Mouse (Mus musculus) intestine, embryonic 14.5 days (tissue): ENCODE measurements at regions not wholly inside any gene's neighbourhood (a gene's known extent, or its start where the extent isn't known, plus 50 kb on each side); places are given as distances from the start of the nearest gene placed in this dataset.
"Not testable (repeated sequence)": the region's sequence is repeated elsewhere in the genome, so short reads cannot be mapped to it uniquely, and the experiment has no call there.

Experiments used
- ATAC-seq: fragments of 200-750 bp; cut with Nextera tagmentation; replicated peaks from 2 replicates; pipeline ENCODE4 v1.8.0; 2017; ENCODE audit warnings: low read depth, moderate number of reproducible peaks, moderate TSS enrichment, moderate library complexity; ENCODE audit not compliant: low FRiP score, low TSS enrichment
- DNase-seq: peaks from one replicate; pipeline ENCODE4 v3.0.0-alpha.2; 2018; ENCODE audit warnings: low spot score
- H3K27ac ChIP-seq: fragments of 300-500 bp; sonication (generic); 2 replicates; pipeline ENCODE4 v1.5.1; 2014; ENCODE audit warnings: low read depth, mild to moderate bottlenecking, control low read depth
- H3K27me3 ChIP-seq: fragments of 300-500 bp; sonication (generic); replicated peaks from 2 replicates; pipeline ENCODE4 v1.6.1; 2014; ENCODE audit warnings: low read length, control low read depth; ENCODE audit not compliant: control insufficient read depth, insufficient read depth
- H3K36me3 ChIP-seq: fragments of 300-500 bp; sonication (generic); 2 replicates; pipeline ENCODE4 v1.6.1; 2014; ENCODE audit warnings: low read length, control low read depth; ENCODE audit not compliant: control insufficient read depth, insufficient read depth
- H3K4me1 ChIP-seq: fragments of 300-500 bp; sonication (generic); replicated peaks from 2 replicates; pipeline ENCODE4 v1.6.1; 2014; ENCODE audit warnings: low read length, control low read depth, mixed read lengths; ENCODE audit not compliant: control insufficient read depth, insufficient read depth
- H3K4me2 ChIP-seq: fragments of 300-500 bp; sonication (generic); 2 replicates; pipeline ENCODE4 v1.6.1; 2014; ENCODE audit warnings: low read length
- H3K4me3 ChIP-seq: fragments of 300-500 bp; sonication (generic); 2 replicates; pipeline ENCODE4 v1.5.1; 2014; ENCODE audit warnings: low read depth, low read length, control low read depth, mixed read lengths
- H3K9ac ChIP-seq: fragments of 300-500 bp; sonication (generic); 2 replicates; pipeline ENCODE4 v1.6.1; 2014; ENCODE audit warnings: mild to moderate bottlenecking, low read length
- H3K9me3 ChIP-seq: fragments of 300-500 bp; sonication (generic); 2 replicates; pipeline ENCODE4 v1.6.1; 2016; ENCODE audit warnings: low read length, control low read depth; ENCODE audit not compliant: control insufficient read depth
- WGBS: fragments of 180-500 bp; shearing (Covaris S2); extraction: QIAGEN DNeasy Blood & Tissue Kit; methylation state at CpG from one replicate; pipeline ENCODE4 v1.1.7; 2014; 5-methylcytosine and 5-hydroxymethylcytosine counted together

DNA sequence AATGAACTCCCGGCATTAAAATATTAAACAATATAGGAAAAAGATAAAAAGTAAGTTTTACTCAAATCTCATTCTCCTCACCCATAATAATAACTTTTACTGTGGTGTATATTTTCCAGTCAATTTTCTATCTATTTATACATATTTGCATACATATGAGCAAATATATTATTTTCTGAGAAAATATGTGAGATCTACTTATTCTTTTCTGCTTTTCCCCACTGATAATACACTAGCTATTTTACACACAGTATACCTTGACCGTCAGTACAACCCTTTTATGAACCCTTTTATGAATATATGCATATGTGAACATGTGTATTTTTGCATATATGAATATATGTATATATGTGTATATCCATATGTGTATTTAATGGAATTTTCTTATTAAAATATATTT, 77.2 kb upstream of the Cwc22 start:
- WGBS, result 87% methylated on average over 2 of the region's 2 CpGs

DNA sequence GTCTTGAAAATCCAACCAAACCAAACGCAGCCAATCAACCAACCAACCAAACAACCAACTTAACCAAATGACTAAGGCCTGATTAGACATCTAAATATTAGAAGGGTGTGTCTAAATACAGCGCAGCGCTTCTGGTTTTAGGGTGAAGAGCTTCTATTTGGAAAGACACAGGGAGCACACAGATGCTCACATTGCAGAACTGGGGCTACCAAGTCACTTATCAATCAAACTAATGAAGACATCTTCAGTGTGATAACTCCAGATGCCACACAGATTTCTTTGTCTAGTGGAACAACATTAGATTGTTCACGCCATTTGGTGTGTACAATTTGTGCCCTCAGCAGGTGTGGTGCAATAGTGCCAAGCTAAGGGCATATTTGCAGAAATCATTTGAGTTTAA, 76.6 kb upstream of the Cwc22 start:
- Histone ChIP-seq H3K27me3 (no peaks in the 10 kb centered on the region), H3K36me3 (no peaks in the 10 kb centered on the region), H3K27ac (no peak overlapping the region), H3K4me1 (no peaks in the 10 kb centered on the region; the same call in 1 of the 2 replicates), H3K9me3 (no peaks in the 10 kb centered on the region), H3K4me2 (no peak overlapping the region), H3K4me3 (no peak overlapping the region), H3K9ac (no peak overlapping the region)
- ATAC-seq (no peak), DNase-seq (no peak)
- WGBS, result 80% methylated on average over 4 of the region's 4 CpGs

More for the DNA sequence above, 77.2 kb upstream of the Cwc22 start:
- Histone ChIP-seq H3K36me3 (no peaks in the 10 kb centered on the region), H3K4me1 (no peaks in the 10 kb centered on the region; the same call in 1 of the 2 replicates), H3K9me3 (no peaks in the 10 kb centered on the region), H3K27me3 (no peaks in the 10 kb centered on the region), H3K9ac (no peak overlapping the region), H3K4me3 (no peak overlapping the region), H3K27ac (no peak overlapping the region), H3K4me2 (no peak overlapping the region)
- DNase-seq, result no peak
- ATAC-seq, result no peak

DNA sequence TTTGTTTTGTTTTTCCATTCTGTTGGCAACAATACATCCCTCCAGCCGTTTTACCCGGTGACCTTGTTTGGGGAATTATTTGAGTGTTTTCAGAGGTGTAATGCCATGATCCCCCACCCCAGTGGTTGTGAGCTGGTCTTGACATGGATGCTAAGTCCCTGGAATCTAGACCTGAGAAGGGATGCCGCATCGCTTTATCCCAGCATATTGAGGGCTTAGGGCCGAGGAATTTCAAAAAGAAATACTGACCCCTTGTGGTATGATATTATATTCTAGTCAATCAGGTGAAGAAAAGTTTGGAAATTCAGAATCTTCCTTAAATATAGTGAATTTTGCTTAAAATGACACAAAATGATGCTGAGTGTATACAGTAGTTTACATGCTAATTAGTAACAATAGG, 75.7 kb upstream of the Cwc22 start:
- ATAC-seq (no peak), DNase-seq (no peak)
- Histone ChIP-seq H3K4me1 (no peaks in the 10 kb centered on the region; the same call in 1 of the 2 replicates), H3K27me3 (no peaks in the 10 kb centered on the region), H3K27ac (no peak overlapping the region), H3K4me3 (no peak overlapping the region), H3K36me3 (no peaks in the 10 kb centered on the region), H3K9me3 (no peaks in the 10 kb centered on the region), H3K4me2 (no peak overlapping the region), H3K9ac (no peak overlapping the region)
- WGBS, result 21% methylated on average over 5 of the region's 5 CpGs

DNA sequence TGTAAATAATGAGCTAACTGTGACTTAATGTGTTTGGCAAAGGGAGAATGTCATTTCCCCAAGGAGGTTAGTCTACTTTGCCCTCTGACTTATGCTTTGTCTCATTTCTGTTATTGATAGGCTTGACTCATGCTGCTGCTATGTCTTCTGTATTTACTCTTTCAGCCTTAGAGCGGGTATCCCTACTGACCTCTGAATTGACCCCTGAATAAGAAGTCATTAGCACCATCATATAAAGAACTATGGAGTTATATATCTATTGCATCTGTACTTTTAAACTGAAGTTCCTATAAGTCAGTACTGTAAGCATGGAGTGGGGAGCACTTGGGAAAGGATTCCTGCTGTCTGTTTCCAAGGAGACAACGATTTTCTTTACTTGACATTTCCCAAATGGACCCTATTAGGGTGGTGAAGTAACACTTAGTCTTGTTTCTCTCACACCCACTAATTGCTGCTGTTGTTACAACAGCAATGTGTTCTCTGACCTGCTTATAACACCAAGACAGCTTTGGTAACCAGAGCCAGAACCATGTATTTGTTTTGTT, 75.3 kb upstream of the Cwc22 start:
- Histone ChIP-seq H3K36me3 (no peaks in the 10 kb centered on the region), H3K4me1 (no peaks in the 10 kb centered on the region; the same call in 1 of the 2 replicates), H3K27me3 (no peaks in the 10 kb centered on the region), H3K27ac (no peak overlapping the region), H3K9ac (no peak overlapping the region), H3K9me3 (no peaks in the 10 kb centered on the region), H3K4me3 (no peak overlapping the region), H3K4me2 (no peak overlapping the region)
- DNase-seq (no peak), ATAC-seq (no peak)
- 43% methylated on average over 2 of the region's 2 CpGs for WGBS

DNA sequence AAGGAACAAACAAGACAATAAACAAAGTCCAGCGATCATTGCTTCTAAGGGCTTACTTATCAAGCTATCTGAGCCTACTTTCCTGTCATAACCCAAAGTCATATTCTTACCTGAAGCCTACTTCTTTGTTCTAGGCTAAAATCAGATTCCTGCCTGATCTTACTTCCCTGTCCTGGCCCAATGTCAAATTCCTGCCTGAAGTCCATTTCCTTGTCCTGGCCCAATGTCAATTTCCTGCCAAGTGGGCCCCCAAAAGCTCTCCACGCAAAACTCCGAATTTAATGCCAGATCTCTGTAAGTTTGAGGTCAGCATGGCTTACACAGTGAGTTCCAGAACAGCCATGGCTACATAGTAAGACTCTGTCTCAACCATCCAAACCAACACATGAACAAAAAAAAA, 74.3 kb upstream of the Cwc22 start:
- H3K9ac ChIP-seq, result no peak overlapping the region
- no peaks in the 10 kb centered on the region; the same call in 1 of the 2 replicates for H3K4me1 ChIP-seq
- H3K9me3 ChIP-seq, result no peaks in the 10 kb centered on the region
- no peaks in the 10 kb centered on the region for H3K36me3 ChIP-seq
- H3K4me3 ChIP-seq, result no peak overlapping the region
- no peak overlapping the region for H3K4me2 ChIP-seq
- ATAC-seq (no peak), DNase-seq (no peak)
- H3K27ac ChIP-seq, result no peak overlapping the region
- 81% methylated on average over 3 of the region's 3 CpGs for WGBS
- H3K27me3 ChIP-seq, result no peaks in the 10 kb centered on the region

DNA sequence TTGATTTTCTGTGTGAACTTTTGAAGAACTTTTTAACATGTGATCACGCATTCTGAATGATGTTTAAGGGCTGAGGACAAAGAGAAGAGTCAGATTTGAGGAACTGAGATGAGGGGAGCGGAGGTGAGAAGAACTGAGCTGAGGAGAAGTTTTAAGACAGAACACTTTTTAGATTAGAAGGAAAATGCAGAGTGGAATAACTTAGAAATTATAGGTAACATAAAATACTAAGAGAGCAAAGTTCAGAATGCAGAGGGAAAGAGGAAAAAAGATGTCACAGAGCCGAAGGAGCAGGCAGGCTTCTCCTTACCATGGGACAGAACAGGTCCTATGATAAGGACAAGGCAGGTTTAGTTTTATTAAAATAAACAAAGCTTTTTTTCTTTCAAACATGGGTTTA, 73.7 kb upstream of the Cwc22 start:
- Histone ChIP-seq H3K4me2 (no peak overlapping the region), H3K4me3 (no peak overlapping the region), H3K27me3 (no peaks in the 10 kb centered on the region), H3K36me3 (no peaks in the 10 kb centered on the region), H3K4me1 (no peaks in the 10 kb centered on the region; the same call in 1 of the 2 replicates), H3K27ac (no peak overlapping the region), H3K9me3 (no peaks in the 10 kb centered on the region), H3K9ac (no peak overlapping the region)
- ATAC-seq (no peak), DNase-seq (no peak)
- 80% methylated on average over 3 of the region's 3 CpGs for whole genome bisulfite sequencing

DNA sequence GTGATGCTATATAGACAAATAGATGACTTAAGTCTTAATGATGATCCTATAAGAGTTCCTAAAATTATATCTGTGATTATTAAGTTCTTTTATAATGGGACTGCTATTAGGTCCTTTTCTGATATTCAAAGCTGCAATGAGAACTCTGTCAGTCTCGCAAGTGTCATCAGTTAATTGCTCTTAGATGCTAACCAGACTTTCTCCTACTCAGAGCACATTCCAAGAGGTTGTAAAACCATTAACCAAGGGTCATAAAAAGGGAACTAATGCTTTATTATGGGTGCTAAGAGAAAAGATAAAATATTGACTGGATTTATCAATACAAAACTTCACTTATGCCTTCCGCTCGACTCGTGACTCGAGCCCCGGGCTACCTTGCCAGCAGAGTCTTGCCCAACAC, 66.3 kb upstream of the Cwc22 start:
- H3K4me1 ChIP-seq, DNase-seq, H3K27me3 ChIP-seq, H3K9ac ChIP-seq, H3K27ac ChIP-seq, H3K36me3 ChIP-seq, ATAC-seq, H3K4me2 ChIP-seq, H3K9me3 ChIP-seq, H3K4me3 ChIP-seq: not testable (repeated sequence)
- 61% methylated on average over 6 of the region's 6 CpGs for WGBS

DNA sequence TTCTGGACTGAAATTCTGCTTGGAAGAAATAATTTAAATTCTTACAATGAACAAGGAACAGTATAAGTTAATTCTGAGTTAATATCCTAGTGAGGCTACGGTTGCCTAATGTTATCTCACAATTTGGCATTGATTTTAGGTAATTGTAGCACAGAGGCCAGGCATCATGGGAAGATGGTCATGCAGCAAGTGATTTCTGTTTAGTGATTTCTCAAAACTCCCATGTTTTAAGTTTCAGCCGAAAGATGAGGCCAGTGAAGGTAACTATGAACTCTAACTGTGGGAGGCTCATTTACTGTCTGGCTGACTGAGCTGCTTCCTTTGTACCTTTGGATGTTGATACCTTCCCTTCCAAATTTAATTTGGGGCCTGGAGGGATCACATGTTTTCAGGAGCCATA, 65.6 kb upstream of the Cwc22 start:
- no peak for DNase-seq
- Histone ChIP-seq H3K4me1 (no peaks in the 10 kb centered on the region), H3K27ac (no peak overlapping the region), H3K4me2 (no peak overlapping the region), H3K4me3 (no peak overlapping the region), H3K27me3 (no peaks in the 10 kb centered on the region), H3K9me3 (no peaks in the 10 kb centered on the region), H3K36me3 (no peaks in the 10 kb centered on the region), H3K9ac (no peak overlapping the region)
- 91% methylated on average over 2 of the region's 2 CpGs for WGBS
- no peak for ATAC-seq

DNA sequence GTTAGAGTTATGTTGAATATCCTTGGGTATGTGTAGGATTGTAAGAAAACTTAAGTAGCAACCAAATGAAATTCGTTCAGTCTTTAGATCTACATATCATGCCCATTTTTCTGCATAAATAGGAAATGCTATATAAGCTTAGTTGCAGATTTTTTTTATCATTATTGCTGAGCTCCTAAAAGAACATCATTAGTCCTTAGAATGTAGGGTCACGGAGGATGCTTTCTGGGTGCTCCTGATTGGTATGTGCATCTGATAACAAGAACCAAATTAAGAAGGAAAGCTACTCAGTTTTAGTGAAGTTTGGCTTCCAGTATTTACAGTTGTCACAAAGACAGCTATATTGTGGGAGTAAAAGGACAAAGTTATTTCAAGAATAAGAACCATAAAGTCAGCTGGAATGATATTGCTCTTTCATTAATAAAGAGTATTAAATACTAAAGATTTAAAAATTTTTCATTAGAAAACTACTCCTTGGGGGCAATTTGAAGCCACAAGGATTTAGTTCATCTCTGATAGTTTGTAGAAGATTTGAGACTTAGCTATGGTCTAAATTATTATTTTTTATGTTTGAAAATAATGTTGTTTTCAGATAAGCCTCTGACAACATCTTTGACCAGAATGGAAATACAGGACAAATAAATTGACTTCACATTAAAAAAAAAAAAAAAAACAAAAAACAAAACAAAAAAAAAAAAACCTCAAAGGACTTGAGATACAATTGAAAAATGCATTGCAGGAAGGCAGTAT, 65.1 kb upstream of the Cwc22 start:
- Histone ChIP-seq H3K27me3 (no peaks in the 10 kb centered on the region), H3K36me3 (no peaks in the 10 kb centered on the region), H3K9ac (no peak overlapping the region), H3K4me2 (no peak overlapping the region), H3K4me3 (no peak overlapping the region), H3K4me1 (no peaks in the 10 kb centered on the region), H3K9me3 (no peaks in the 10 kb centered on the region), H3K27ac (no peak overlapping the region)
- no peak for ATAC-seq
- 86% methylated on average over 2 of the region's 2 CpGs for WGBS
- DNase-seq, result no peak
